In the genomic region with DNA sequence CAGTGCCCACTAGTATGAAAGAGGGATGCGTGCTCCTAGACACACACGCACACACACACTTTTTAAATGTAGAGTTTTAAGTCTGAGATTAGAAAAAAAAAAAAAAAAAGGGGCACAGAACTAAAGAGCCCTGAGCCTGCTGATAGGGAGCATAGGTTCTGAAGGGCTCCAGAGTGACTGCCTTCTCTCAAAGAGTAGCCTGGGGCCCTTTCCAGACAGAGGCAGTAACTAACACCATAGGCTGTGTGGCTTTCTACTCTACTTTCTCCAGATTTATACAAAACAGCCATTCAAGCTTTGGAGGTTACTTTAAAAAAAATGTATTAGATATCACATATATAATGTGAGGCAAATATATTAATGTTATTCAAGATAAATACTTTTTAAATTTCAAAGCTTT, we compare ENCODE assay signal across 14 mouse cellular contexts.
"Had no signal": no experiment of that assay in that cellular context is flagged by ENCODE, and none has a peak within 500 bp of the region (broad histone marks: within the 10 kb centered on the region; RNA-seq: fewer than 3 reads in every experiment).

No protein-coding gene starts in this region.

- H3K4me1 ChIP-seq: liver, embryonic 12.5 days had no signal

- ATAC-seq: liver, embryonic 12.5 days had no signal

- H3K27ac ChIP-seq: left cerebral cortex, adult 2 months; limb, embryonic 10.5 days; liver, embryonic 12.5 days; neural tube, embryonic 15.5 days had no signal

- H3K27me3 ChIP-seq: kidney, embryonic 15.5 days; liver, embryonic 12.5 days; neural tube, embryonic 15.5 days had no signal

- H3K9me3 ChIP-seq: kidney, embryonic 15.5 days; limb, embryonic 10.5 days; liver, embryonic 12.5 days; neural tube, embryonic 15.5 days had no signal

- H3K9ac ChIP-seq: kidney, embryonic 15.5 days; liver, embryonic 12.5 days; lung, embryonic 14.5 days had no signal

- DNase-seq: kidney, adult 18-20 months; kidney, postnatal 14 days; lung, embryonic 14.5 days; lung, postnatal 10 days; lung, postnatal 4 days; right cerebral cortex, adult 18-20 months; thymus, adult 18-20 months; thymus, postnatal 14 days had no signal

- H3K4me3 ChIP-seq: kidney, embryonic 15.5 days; left cerebral cortex, adult 2 months; limb, embryonic 10.5 days; liver, embryonic 12.5 days; myocyte; neural tube, embryonic 15.5 days had no signal

- H3K36me3 ChIP-seq: liver, embryonic 12.5 days had no signal

- H3K4me2 ChIP-seq: kidney, embryonic 15.5 days; liver, embryonic 12.5 days; lung, embryonic 14.5 days; neural tube, embryonic 15.5 days had no signal
